Mouse (Mus musculus): ENCODE measurements around the gene Gm9964. TPM values are rescaled to one million over a fixed set of nuclear protein-coding genes. Genes with fewer than 3 reads are reported as not detected.
A peak's percentile ranks its signal among the peaks of the same experiment; 100 is the strongest.

The Gm9964 gene
- polyA plus RNA-seq, 1 experiment from 2014 or later: not detected

- no peak for TF ChIP-seq EP300 (IDR thresholded peaks at IDR 0.05)
- TF ChIP-seq CTCF (IDR thresholded peaks at IDR 0.05): no peak
- H3K4me3 ChIP-seq (ENCODE audit: low read depth, low read length): no peak overlapping the region
- 81% methylated on average over 3 of the region's 3 CpGs for WGBS
- no peak overlapping the region for H3K27ac ChIP-seq (ENCODE audit: low read length)
- no peak for DNase-seq (ENCODE audit: low spot score)
- peaks cover 6% of the 10 kb centered on the region; the same call in 1 of the 2 replicates for H3K4me1 ChIP-seq (ENCODE audit: insufficient read depth, low read depth, low read length)
- no peaks in the 10 kb centered on the region for H3K27me3 ChIP-seq (replicated peaks; ENCODE audit: insufficient read depth, low read length)
- H3K4me2 ChIP-seq (replicated peaks; ENCODE audit: low read depth, low read length): no peak overlapping the region
- ATAC-seq: no peak
- H3K9me3 ChIP-seq (ENCODE audit: low read length): no peaks in the 10 kb centered on the region
- no peaks in the 10 kb centered on the region for H3K36me3 ChIP-seq (ENCODE audit: insufficient read depth, low read length)
- H3K9ac ChIP-seq (replicated peaks; ENCODE audit: low read depth): no peak overlapping the region
Observed at GRCm38 (mm10) chr11:79293025-79293424, 3.7 kb downstream of the Gm9964 start.

DNA sequence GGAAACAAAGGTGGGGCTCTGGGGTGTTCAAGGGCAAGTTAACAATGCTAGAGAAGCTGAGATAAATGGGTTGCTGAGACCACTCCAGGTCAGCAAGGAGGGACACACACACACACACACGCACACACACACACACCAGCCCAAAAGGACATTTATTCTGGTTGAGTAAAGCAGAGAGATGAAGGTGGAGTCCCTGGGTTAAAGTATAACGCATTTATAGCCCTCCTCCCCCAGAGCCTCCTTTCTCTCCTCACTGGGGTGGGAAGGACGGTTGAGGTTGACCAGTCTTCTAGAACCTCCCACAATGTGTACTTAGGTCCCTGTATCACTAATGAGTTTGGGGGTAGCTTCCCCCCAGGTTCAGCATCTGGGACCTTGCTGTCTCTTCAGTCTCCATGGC is 4.6 kb downstream of the Gm9964 start:
- DNase-seq (ENCODE audit: low spot score): no peak
- no peak overlapping the region for H3K9ac ChIP-seq (replicated peaks; ENCODE audit: low read depth)
- ATAC-seq: no peak
- H3K4me3 ChIP-seq (ENCODE audit: low read depth, low read length): no peak overlapping the region
- 86% methylated on average over 3 of the region's 3 CpGs for WGBS
- no peak overlapping the region for H3K27ac ChIP-seq (ENCODE audit: low read length)
- H3K9me3 ChIP-seq (ENCODE audit: low read length): no peaks in the 10 kb centered on the region
- peaks cover 11% of the 10 kb centered on the region; the same call in 1 of the 2 replicates for H3K4me1 ChIP-seq (ENCODE audit: insufficient read depth, low read depth, low read length)
- no peaks in the 10 kb centered on the region for H3K27me3 ChIP-seq (replicated peaks; ENCODE audit: insufficient read depth, low read length)
- TF ChIP-seq EP300 (IDR thresholded peaks at IDR 0.05) (no peak), CTCF (IDR thresholded peaks at IDR 0.05) (no peak)
- no peak overlapping the region for H3K4me2 ChIP-seq (replicated peaks; ENCODE audit: low read depth, low read length)
- H3K36me3 ChIP-seq (ENCODE audit: insufficient read depth, low read length): no peaks in the 10 kb centered on the region

DNA sequence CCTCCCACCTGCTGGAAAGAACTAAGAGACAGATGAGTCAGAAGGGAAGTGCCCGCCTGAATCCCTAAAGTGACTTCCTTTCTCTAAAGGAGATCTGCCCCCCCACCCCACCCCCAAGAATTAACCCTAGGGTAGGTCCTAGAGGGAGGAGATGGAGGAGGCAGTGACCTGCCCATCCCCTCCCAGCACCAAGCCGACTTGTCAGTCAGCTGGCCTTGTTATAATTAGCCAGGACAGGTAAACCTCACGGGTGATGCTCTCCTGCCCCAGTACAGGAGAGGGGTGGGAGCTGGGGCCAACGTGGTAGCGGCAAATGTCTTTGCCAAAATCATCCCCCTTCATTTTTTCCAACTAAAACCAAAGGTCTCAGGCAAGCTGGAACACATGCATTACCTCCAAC is 5.1 kb downstream of the Gm9964 start:
- H3K27me3 ChIP-seq (replicated peaks; ENCODE audit: insufficient read depth, low read length): no peaks in the 10 kb centered on the region
- H3K4me1 ChIP-seq (ENCODE audit: insufficient read depth, low read depth, low read length): peaks cover 13% of the 10 kb centered on the region; the same call in 1 of the 2 replicates
- H3K4me2 ChIP-seq (replicated peaks; ENCODE audit: low read depth, low read length): no peak overlapping the region
- H3K9me3 ChIP-seq (ENCODE audit: low read length): no peaks in the 10 kb centered on the region
- no peaks in the 10 kb centered on the region for H3K36me3 ChIP-seq (ENCODE audit: insufficient read depth, low read length)
- DNase-seq (ENCODE audit: low spot score): no peak
- no peak overlapping the region for H3K4me3 ChIP-seq (ENCODE audit: low read depth, low read length)
- WGBS: 60% methylated on average over 5 of the region's 5 CpGs
- no peak for ATAC-seq
- no peak overlapping the region for H3K9ac ChIP-seq (replicated peaks; ENCODE audit: low read depth)
- no peak overlapping the region for H3K27ac ChIP-seq (ENCODE audit: low read length)
- TF ChIP-seq CTCF (IDR thresholded peaks at IDR 0.05) (no peak), EP300 (IDR thresholded peaks at IDR 0.05) (no peak)

DNA sequence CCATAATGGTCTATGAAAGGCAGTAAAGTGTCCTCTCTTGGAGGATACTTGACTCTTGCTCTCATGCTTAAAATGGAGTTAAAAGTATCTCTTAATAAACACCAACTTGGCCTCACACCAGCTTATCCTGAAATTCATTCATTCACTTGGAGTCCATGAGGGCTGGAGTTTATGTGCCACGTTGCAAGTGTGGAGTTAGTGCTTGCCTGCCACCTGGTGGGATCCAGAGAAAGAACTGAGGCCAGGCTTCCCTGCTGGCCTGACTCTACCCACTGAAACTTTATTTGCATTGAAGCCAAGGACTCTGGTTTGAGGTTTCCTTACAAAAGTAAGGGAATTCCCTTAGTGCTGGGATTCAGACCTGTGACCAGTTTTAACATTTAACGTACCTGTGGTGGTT is 6.2 kb downstream of the Gm9964 start:
- no peak overlapping the region for H3K27ac ChIP-seq (ENCODE audit: low read length)
- DNase-seq (ENCODE audit: low spot score) (peak; percentile 89), ATAC-seq (peak; percentile 75)
- no peak overlapping the region for H3K4me3 ChIP-seq (ENCODE audit: low read depth, low read length)
- no peaks in the 10 kb centered on the region for H3K36me3 ChIP-seq (ENCODE audit: insufficient read depth, low read length)
- WGBS: 35% methylated on average over 2 of the region's 2 CpGs
- H3K4me1 ChIP-seq (ENCODE audit: insufficient read depth, low read depth, low read length): peaks cover 13% of the 10 kb centered on the region; the same call in 1 of the 2 replicates
- H3K9me3 ChIP-seq (ENCODE audit: low read length): no peaks in the 10 kb centered on the region
- no peak overlapping the region for H3K4me2 ChIP-seq (replicated peaks; ENCODE audit: low read depth, low read length)
- H3K27me3 ChIP-seq (replicated peaks; ENCODE audit: insufficient read depth, low read length): no peaks in the 10 kb centered on the region
- peak; percentile 50; the same call in 1 of the 2 replicates for TF ChIP-seq EP300 (IDR thresholded peaks at IDR 0.05)
- TF ChIP-seq CTCF (IDR thresholded peaks at IDR 0.05): peak; percentile 91
- H3K9ac ChIP-seq (replicated peaks; ENCODE audit: low read depth): no peak overlapping the region

- ATAC-seq (no peak), DNase-seq (ENCODE audit: low spot score) (no peak)
- no peak for TF ChIP-seq CTCF (IDR thresholded peaks at IDR 0.05)
- peak; percentile 31; the same call in 1 of the 2 replicates for TF ChIP-seq EP300 (IDR thresholded peaks at IDR 0.05)
- Histone ChIP-seq H3K4me2 (replicated peaks; ENCODE audit: low read depth, low read length) (no peak overlapping the region), H3K9ac (replicated peaks; ENCODE audit: low read depth) (no peak overlapping the region), H3K27me3 (replicated peaks; ENCODE audit: insufficient read depth, low read length) (no peaks in the 10 kb centered on the region), H3K4me3 (ENCODE audit: low read depth, low read length) (no peak overlapping the region), H3K4me1 (ENCODE audit: insufficient read depth, low read depth, low read length) (peaks cover 13% of the 10 kb centered on the region; the same call in 1 of the 2 replicates), H3K9me3 (ENCODE audit: low read length) (no peaks in the 10 kb centered on the region), H3K36me3 (ENCODE audit: insufficient read depth, low read length) (no peaks in the 10 kb centered on the region), H3K27ac (ENCODE audit: low read length) (no peak overlapping the region)
- 58% methylated on average over 5 of the region's 5 CpGs for WGBS
Observed at GRCm38 (mm10) chr11:79288913-79289640, 7.6 kb downstream of the Gm9964 start.

DNA sequence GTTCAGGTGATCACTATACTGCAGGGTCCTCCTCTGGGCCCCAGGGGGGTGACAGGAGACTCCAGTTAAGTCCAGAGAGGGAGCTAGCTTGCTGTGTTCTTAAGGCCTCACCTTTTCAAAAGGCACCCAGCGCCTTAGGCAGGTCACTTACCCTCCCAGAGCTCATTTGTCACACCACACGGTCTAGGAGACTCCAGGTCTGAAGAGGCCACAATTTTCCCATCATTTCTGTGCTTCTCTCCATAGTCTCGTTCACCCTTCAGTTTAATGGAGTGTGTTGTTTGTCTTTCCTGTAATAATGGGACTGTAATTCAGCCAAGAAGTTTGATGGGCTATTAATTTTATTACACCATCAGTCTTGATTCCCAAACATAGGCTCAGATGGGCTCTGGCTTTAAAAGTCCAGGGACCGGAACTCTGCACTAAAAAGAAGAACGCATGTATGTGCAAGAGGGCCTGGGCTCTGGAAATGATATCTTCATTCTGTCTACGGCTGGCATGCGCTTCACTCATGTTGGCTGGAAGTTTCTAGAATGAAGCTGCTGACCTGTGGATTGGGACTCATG is 8.3 kb downstream of the Gm9964 start:
- 58% methylated on average over 7 of the region's 7 CpGs for WGBS
- TF ChIP-seq EP300 (IDR thresholded peaks at IDR 0.05): no peak
- no peak for TF ChIP-seq CTCF (IDR thresholded peaks at IDR 0.05)
- H3K9me3 ChIP-seq (ENCODE audit: low read length): no peaks in the 10 kb centered on the region
- no peak for ATAC-seq
- H3K27me3 ChIP-seq (replicated peaks; ENCODE audit: insufficient read depth, low read length): no peaks in the 10 kb centered on the region
- H3K4me1 ChIP-seq (ENCODE audit: insufficient read depth, low read depth, low read length): peaks cover 13% of the 10 kb centered on the region; the same call in 1 of the 2 replicates
- H3K36me3 ChIP-seq (ENCODE audit: insufficient read depth, low read length): no peaks in the 10 kb centered on the region
- no peak overlapping the region for H3K9ac ChIP-seq (replicated peaks; ENCODE audit: low read depth)
- no peak overlapping the region for H3K4me2 ChIP-seq (replicated peaks; ENCODE audit: low read depth, low read length)
- DNase-seq (ENCODE audit: low spot score): peak; percentile 55
- H3K27ac ChIP-seq (ENCODE audit: low read length): peak overlapping the region; percentile 62; the same call in 1 of the 2 replicates
- H3K4me3 ChIP-seq (ENCODE audit: low read depth, low read length): no peak overlapping the region

All from lung, postnatal 0 days (tissue).